8 mouse cellular contexts compared by ENCODE assay signal in the genomic region with DNA sequence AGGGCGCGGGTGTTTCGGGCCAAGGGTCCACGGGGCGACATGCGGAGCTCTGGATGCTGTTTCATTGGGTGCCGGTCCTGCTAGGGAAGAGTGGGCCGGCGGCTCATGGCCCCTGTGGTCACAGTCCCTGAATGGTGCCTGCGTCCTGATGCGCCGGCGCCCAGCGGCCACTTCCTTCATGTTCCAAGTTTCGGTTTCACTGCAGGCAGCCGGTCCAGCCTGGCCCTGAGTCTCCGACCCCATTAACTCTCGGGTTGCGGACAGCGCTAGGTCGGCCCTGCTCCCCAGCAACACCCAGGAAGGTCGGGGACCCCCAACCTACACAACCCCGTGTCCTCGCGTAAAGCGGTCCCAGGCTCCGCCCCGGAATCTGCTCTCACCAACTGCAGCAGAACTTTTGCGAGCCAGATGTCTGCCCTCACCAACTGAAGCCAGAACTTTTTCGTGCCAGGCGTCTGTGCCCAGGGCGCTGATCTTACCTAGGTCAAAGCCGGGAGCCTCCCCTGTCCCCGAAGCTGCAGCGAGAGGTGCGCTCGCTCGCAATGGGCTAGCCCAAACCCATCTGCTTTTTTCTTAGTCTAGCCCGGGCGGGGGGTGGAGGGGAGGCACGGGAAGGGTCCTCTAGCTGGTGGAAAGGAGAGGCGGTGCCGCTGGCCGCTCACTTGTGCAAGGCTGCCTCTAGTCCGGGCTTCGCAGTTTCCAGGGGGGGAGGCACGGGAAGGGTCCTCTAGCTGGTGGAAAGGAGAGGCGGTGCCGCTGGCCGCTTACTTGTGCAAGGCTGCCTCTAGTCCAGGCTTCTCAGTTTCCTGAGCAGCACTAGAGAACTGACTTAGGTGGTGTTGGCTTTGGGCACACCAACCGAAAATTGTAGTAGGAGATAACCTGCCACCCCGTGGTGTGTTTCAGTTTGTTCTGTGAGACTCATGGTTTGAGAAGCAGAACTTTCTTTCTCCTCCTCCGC. TPM values are rescaled to one million over a fixed set of nuclear protein-coding genes. Genes with fewer than 3 reads are reported as not detected.
A peak's percentile ranks its signal among the peaks of the same experiment; 100 is the strongest.
DNase-seq lines count a peak whose midpoint lies in the region; ATAC-seq lines count a peak whose summit lies in the region.

No protein-coding gene starts in this region.

- H3K27ac ChIP-seq in heart, embryonic 13.5 days (replicated peaks), result peak overlapping the region; percentile 97
- H3K27ac ChIP-seq in kidney, embryonic 16.5 days (ENCODE audit: low read length), result peak overlapping the region; percentile 73
- H3K27ac ChIP-seq in liver, embryonic 11.5 days (ENCODE audit: low read depth, low read length), result peak overlapping the region; percentile 73

- peak; percentile 87 for DNase-seq in A20 (ENCODE audit: low read depth, low spot score)
- DNase-seq in adrenal gland, postnatal 4 days (ENCODE audit: low spot score in 2 of 2), result peak; percentile 46 to 55
- DNase-seq in fibroblast of lung, adult 2 months (ENCODE audit: low read depth), result peak; percentile 32
- peak; percentile 77 for DNase-seq in liver, embryonic 11.5 days (ENCODE audit: low spot score)
- DNase-seq in monocyte, adult 2 months (ENCODE audit: low read depth in 1 of 2, low spot score in 2 of 2), result peak; percentile 46 to 65
- peak; percentile 35 to 62 for DNase-seq in spleen, postnatal 14 days (ENCODE audit: low spot score in 2 of 2)

- no peak; the same call in 1 of the 2 replicates for ATAC-seq in heart, embryonic 13.5 days (ENCODE audit: extremely low read depth, insufficient number of reproducible peaks, low FRiP score, low TSS enrichment)
- peak; percentile 53 for ATAC-seq in kidney, embryonic 16.5 days (ENCODE audit: low FRiP score, low TSS enrichment)
- ATAC-seq in liver, embryonic 11.5 days (replicated peaks; ENCODE audit: low FRiP score), result peak; percentile 24

- peak overlapping the region; percentile 90 for H3K4me2 ChIP-seq in heart, embryonic 13.5 days
- peak overlapping the region; percentile 96 for H3K4me2 ChIP-seq in kidney, embryonic 16.5 days (replicated peaks; ENCODE audit: low read depth, low read length)
- H3K4me2 ChIP-seq in liver, embryonic 11.5 days, result peak overlapping the region; percentile 99

- 2% methylated on average over 53 of the region's 53 CpGs for WGBS in heart, embryonic 13.5 days
- WGBS in kidney, embryonic 16.5 days, result 2% methylated on average over 53 of the region's 53 CpGs
- WGBS in liver, embryonic 11.5 days, result 2% methylated on average over 53 of the region's 53 CpGs

- no peaks in the 10 kb centered on the region for H3K9me3 ChIP-seq in heart, embryonic 13.5 days
- H3K9me3 ChIP-seq in kidney, embryonic 16.5 days (ENCODE audit: low read length), result no peaks in the 10 kb centered on the region
- H3K9me3 ChIP-seq in liver, embryonic 11.5 days (ENCODE audit: control insufficient read depth, low read length), result no peaks in the 10 kb centered on the region

- H3K4me1 ChIP-seq in heart, embryonic 13.5 days, result peaks cover 59% of the 10 kb centered on the region
- peaks cover 27% of the 10 kb centered on the region for H3K4me1 ChIP-seq in kidney, embryonic 16.5 days (ENCODE audit: insufficient read depth, low read length)
- peaks cover 29% of the 10 kb centered on the region for H3K4me1 ChIP-seq in liver, embryonic 11.5 days (replicated peaks; ENCODE audit: control insufficient read depth, insufficient read depth, low read length)

- no peaks in the 10 kb centered on the region for H3K36me3 ChIP-seq in heart, embryonic 13.5 days
- H3K36me3 ChIP-seq in kidney, embryonic 16.5 days (ENCODE audit: insufficient read depth, low read length), result no peaks in the 10 kb centered on the region
- no peaks in the 10 kb centered on the region for H3K36me3 ChIP-seq in liver, embryonic 11.5 days (ENCODE audit: control insufficient read depth, insufficient read depth, low read length)

- peak overlapping the region; percentile 91 for H3K9ac ChIP-seq in heart, embryonic 13.5 days
- peak overlapping the region; percentile 77 for H3K9ac ChIP-seq in kidney, embryonic 16.5 days (replicated peaks; ENCODE audit: low read length)
- peak overlapping the region; percentile 74 for H3K9ac ChIP-seq in liver, embryonic 11.5 days (ENCODE audit: low read depth, low read length)

- H3K4me3 ChIP-seq in heart, embryonic 13.5 days, result peak overlapping the region; percentile 69
- H3K4me3 ChIP-seq in kidney, embryonic 16.5 days (ENCODE audit: low read length), result peak overlapping the region; percentile 72
- peak overlapping the region; percentile 75 for H3K4me3 ChIP-seq in liver, embryonic 11.5 days (ENCODE audit: low read depth, low read length)

- H3K27me3 ChIP-seq in heart, embryonic 13.5 days (replicated peaks), result peaks cover 15% of the 10 kb centered on the region
- H3K27me3 ChIP-seq in kidney, embryonic 16.5 days (ENCODE audit: insufficient read depth, low read length), result peaks cover 19% of the 10 kb centered on the region
- H3K27me3 ChIP-seq in liver, embryonic 11.5 days (replicated peaks; ENCODE audit: control insufficient read depth, insufficient read depth, low read length), result peaks cover 5% of the 10 kb centered on the region

RNA-seq across cellular contexts. Expression of a gene that starts 2.3 kb away (rescaled TPM):
- 10 to 100 TPM; 29.1 to 31.6 TPM for total RNA-seq in adrenal gland, postnatal 4 days (2021)
- polyA plus RNA-seq in heart, embryonic 13.5 days (2015; fragmentation: Nextera tagmentation; extraction: Ambion mirVana), result 5.5 and 6.8 TPM in 2 replicates
- polyA plus RNA-seq in kidney, embryonic 16.5 days (2015; fragmentation: Nextera tagmentation; extraction: Ambion mirVana), result 5.5 and 5.6 TPM in 2 replicates
- 7.6 and 8.0 TPM in 2 replicates for polyA plus RNA-seq in liver, embryonic 11.5 days (2014; fragmentation: Nextera tagmentation; extraction: Ambion mirVana)

RNA-seq across cellular contexts. Expression of a gene that starts 35.2 kb away (rescaled TPM):
- total RNA-seq in adrenal gland, postnatal 4 days (2021), result 10 to 100 TPM; 10.9 to 11.2 TPM
- 9.3 and 10.4 TPM in 2 replicates for polyA plus RNA-seq in heart, embryonic 13.5 days (2015; fragmentation: Nextera tagmentation; extraction: Ambion mirVana)
- 11.3 and 12.5 TPM in 2 replicates for polyA plus RNA-seq in kidney, embryonic 16.5 days (2015; fragmentation: Nextera tagmentation; extraction: Ambion mirVana)
- polyA plus RNA-seq in liver, embryonic 11.5 days (2014; fragmentation: Nextera tagmentation; extraction: Ambion mirVana), result 4.3 and 5.1 TPM in 2 replicates

RNA-seq across cellular contexts. Expression of a gene that starts 35.2 kb away (rescaled TPM):
- 10 to 100 TPM; 18.3 to 20.9 TPM for total RNA-seq in adrenal gland, postnatal 4 days (2021)
- 5.7 and 6.9 TPM in 2 replicates for polyA plus RNA-seq in heart, embryonic 13.5 days (2015; fragmentation: Nextera tagmentation; extraction: Ambion mirVana)
- polyA plus RNA-seq in kidney, embryonic 16.5 days (2015; fragmentation: Nextera tagmentation; extraction: Ambion mirVana), result 8.3 and 8.7 TPM in 2 replicates
- polyA plus RNA-seq in liver, embryonic 11.5 days (2014; fragmentation: Nextera tagmentation; extraction: Ambion mirVana), result 4.4 and 5.8 TPM in 2 replicates

Comparison
In these comparisons a context has a peak if more than half of its experiments do, and no peak if none do; other contexts are left out.
1. DNase-seq: peak in every context shown above with its lines; median percentile 87 in A20; 77 in liver, embryonic 11.5 days; 56 in monocyte, adult 2 months; 50 in adrenal gland, postnatal 4 days; 48 in spleen, postnatal 14 days; 32 in fibroblast of lung, adult 2 months.